Mouse (Mus musculus): ENCODE measurements around the gene Pigc.

Pigc gene

DNA sequence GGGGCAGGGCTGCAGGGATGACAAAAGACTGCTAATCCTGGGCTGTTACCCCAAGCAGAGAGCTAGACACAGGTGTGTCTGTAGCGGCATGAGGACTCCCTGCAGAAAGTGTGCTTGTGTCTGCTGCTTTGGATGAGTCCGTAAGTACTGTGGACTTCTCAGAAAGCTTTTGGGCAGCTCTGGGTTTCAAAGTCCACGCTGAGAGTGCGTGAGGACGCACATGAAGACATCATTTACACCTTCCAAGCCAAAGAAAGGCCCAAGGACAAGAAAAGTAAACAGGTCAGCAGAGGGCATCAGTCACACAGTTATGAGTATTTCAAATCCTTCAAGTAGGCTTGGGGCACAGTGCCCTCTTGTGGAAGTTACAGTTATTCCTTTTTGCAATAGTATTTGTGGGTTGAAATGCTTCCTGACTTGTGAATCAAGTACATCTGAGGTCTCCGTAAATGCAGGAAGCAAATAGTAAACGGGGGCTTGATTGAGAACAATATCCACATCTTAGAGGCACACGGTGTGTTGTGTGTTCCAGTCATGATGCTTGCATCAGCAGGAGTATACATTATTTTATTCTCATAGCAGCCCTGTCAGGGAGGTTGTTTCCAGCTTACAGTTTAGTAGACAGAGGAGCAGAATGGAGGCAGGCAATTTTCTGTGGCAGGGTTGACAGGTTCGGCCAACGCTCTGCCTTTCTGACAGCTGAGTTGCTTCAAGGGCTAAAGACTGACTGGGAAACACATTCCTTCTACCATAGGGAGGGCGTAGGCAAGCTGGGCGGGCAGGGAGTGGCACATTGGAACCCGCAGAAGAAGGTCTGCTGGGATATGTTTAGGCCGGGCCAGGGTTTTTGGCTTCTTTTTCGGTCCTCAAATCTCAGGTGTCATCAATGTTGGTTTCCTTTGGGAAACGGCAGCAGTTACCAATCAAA, 7.5 kb downstream of the Pigc start:
- DNase-seq (ENCODE audit: low spot score in 2 of 2) = peak; percentile 76 to 85

DNA sequence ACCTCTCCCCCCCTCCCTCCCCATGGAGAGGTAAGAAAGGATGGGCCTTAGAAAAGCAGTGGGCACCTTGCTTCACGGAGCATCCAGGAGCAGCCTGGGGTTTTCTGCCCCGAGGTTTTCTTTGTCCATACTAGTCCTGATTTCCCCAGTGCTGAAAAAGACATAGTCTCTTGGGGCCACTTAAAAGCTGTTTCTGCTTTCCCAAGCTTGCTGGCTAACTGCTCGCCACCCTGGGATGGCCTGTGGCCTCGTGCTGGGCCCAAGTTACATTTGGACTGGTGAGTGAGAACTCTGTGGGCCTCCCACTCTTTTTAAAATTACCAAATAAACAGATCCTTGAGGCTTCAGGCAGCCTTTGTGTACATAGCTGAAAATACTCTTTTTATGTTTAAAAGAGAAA, 8.3 kb downstream of the Pigc start:
- no peak for DNase-seq (ENCODE audit: low spot score in 2 of 2)

DNA sequence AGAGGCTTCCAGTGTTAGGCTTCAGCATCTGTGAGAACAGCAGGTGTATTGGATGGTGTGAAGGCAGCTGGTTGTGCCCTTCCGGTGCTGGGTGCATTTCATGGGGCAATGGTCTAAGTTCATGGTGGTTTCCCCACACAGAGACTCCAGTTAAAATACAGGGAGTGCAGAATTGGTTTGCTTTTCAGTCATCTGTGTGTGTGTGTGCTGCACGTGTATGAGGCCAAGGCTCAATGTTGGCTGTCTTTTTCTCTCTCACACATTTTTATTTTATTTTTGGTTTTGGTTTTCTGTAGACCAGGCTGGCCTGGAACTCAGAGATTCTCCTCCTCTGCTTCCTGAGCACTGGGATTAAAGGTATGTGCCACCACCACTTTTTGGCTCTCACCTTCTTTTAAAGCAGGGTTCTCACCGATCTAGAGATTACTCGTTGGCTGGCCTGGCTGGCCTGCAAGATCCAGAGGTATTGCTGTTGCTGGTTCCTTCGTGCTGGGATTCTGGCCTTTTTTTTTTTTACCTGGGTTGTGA, 9.3 kb downstream of the Pigc start:
- no peak for DNase-seq (ENCODE audit: low spot score in 2 of 2)

- no peak for DNase-seq (ENCODE audit: low spot score in 2 of 2)
These were observed 10.6 kb downstream of the Pigc start, which contains the start of gene 4930558K02Rik for GRCm38 (mm10) chr1:161979536-161979935. Gene 4930558K02Rik, minus strand, starts transcription at chr1:161979636.

- DNase-seq (ENCODE audit: low spot score in 2 of 2) = no peak
These were observed 11.1 kb downstream of the Pigc start for GRCm38 (mm10) chr1:161980046-161980445.

DNA sequence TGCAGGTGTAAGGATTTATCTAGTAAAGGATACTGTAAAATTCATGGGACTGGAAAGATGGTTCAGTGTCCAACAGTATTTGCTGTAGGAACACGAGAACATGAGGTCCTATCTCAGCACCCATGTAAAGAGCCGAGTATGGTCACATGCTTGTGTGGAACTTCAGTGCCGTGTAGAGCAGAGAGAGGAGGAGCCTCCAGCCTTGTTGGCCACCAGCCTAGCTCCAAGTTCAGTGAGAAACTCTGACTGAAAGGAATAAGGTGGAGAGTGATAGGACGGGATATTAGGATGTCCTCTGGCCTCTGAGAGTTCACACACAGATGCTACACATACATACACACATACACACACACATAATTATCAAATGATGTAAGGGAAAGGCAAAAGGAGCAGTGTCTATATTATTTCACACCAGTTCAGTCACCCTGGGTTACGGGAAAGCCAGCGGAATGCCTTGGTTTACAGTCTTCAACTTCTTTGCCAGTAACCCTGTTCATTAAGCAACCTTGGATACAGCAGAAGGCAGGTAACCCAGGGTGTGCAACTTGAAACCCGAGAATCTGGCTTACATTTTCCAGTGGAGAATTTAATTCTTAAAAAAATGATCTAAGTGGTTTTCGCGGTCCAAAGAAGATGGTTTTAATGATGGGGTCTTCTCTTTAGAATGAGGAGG, 11.8 kb downstream of the Pigc start:
- DNase-seq (ENCODE audit: low spot score in 2 of 2) = no peak

DNA sequence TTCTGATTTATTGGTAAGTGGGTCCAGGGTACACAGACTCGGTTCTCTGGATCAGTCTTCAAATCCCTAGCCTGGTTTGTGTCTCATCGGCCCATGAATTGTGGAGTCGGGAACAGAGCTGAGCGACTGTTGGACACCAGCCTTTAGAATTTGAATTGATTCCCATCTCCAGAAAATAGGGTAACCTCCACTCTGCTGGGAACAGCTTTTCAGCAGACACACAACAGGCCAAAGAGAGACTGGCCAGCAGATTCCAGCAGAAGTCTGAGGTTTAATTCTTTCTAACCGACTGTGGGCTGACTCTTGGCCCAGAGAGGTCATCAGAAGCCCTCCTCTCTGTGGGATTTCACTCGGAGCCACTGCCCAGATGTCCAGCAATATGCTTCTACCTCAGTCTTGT, 14.5 kb downstream of the Pigc start:
- DNase-seq (ENCODE audit: low spot score in 2 of 2) = no peak

- no peak for DNase-seq (ENCODE audit: low spot score in 2 of 2)
These were observed 15.1 kb downstream of the Pigc start for GRCm38 (mm10) chr1:161983979-161984566.

GRCm38 (mm10) chr1:161990684-161991578, 21.9 kb downstream of the Pigc start:
- no peak for DNase-seq (ENCODE audit: low spot score in 2 of 2)

GRCm38 (mm10) chr1:161991846-161992245, 22.9 kb downstream of the Pigc start:
- no peak for DNase-seq (ENCODE audit: low spot score in 2 of 2)

GRCm38 (mm10) chr1:161992389-161992788, 23.4 kb downstream of the Pigc start:
- no peak for DNase-seq (ENCODE audit: low spot score in 2 of 2)

DNA sequence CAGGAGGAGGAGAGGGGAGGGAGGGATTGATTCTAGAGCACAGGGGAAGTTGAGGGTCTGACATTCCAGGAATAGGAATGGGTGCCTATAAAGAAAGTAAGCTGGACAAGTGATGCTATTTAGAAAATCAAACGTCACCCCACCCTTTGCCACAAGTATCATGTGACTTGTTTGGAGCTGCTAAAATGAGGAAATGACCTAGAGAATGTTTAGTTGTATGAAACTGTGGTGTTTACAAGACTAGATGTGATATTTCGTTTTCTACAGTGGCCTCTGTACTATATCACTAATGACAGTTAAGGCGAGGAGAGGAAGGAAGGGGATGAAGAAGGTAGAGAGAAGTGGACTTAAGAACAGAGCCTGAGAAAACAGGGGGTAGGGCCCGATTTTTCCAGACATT, 29.8 kb downstream of the Pigc start:
- peak in 1 of 2 experiments; percentile 31 for DNase-seq (ENCODE audit: low spot score in 2 of 2)

DNA sequence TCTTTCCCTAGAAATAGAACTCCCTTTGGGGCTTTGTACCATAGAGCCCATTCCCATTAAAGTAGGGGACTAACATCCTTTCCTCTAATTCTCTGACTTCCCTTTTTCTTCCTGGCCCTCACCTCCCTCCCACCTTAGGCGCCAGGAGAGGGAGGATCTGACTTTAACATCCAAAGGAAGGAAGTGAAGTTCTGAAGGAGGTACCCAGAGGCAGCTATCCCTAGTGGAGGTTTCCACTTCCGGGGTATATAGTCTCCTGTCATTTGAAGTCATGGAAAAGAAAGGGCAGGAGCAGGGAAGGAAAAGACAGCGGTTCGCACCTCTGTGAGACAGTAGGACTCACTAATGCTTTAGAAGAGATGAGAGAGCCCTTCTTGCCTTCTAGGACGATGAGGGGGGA, 30.4 kb downstream of the Pigc start:
- no peak for DNase-seq (ENCODE audit: low spot score in 2 of 2)

DNA sequence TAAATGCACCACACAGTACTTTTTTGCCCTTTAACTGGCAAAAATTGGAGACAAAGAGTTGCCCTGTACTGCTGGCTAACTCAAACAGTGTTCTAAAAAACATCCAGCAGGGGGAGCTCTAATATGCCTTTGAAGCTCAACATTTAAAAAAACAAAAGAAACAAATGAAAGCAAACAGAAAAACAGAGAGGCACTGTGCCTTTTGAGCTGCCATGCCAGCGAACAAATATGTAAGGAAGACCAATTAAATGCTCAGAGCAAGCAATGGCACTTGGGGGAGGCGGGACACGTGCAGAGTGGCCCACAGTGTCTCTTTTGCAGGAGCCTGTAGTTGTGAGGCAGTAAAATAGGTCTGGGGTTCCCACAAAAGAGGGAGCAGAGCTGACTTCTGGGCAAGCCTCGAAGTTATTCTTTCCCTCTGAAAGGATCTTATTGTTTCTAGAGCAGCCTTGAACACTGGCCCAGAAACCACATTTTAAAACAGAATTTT, 30.9 kb downstream of the Pigc start:
- DNase-seq (ENCODE audit: low spot score in 2 of 2) = peak; percentile 24 to 46

DNA sequence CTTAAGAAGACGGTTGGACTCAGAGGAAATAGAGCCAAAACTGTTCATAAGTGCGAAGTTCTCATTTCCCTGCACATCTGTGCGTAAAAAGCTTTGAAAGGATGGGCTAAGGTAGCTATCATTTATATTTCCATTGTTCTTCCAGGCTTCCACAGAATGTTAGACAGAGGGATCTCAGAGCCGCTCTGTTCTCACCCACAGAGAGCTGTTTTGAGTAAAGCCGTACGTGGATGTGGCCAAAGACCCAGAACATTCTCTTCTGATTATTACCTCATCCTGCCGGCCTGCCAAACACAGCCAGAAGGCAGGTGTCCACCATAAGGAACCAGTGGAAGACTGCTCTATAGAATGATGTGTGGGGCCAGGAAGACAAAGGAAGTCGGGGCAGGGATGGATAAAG, 32.3 kb downstream of the Pigc start:
- DNase-seq (ENCODE audit: low spot score in 2 of 2) = no peak

DNA sequence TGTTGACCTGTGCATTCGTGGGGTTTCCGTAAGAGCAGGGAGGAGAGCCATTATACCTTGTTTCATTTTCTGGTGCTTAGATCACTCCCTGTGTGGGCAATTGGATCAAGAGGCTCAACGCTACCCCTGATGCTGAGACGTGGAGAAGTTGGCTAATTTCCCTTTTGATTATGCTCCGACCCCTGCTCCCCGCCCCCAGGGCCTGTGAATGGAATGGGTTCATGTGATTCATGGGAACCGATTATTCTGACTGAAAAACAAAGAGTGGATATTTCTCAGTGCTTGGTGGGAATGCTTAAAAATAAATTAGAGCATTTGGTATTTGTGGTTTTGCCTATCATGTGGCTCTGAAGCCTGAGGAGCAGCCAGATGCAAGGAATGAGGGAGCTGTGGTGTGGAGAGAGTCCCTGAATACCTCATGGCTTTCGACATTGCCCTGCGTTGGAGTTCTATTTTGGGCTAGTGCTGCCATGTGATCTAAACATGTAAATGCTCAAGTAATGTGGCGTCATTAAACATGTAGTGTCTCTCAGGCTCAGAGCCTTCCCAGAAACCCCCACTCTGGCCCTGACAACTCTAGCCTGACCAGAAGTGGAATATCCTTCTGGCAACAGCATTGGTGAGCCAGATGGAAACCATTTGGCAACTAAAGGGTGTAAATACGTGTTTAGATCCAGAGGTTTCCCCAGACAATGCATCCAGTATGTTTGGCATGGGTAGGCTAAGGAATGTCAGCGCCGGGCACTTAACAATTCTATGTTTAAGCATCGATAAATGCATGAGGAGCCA, 34.9 kb downstream of the Pigc start:
- no peak for DNase-seq (ENCODE audit: low spot score in 2 of 2)

GRCm38 (mm10) chr1:162004518-162004780, 35.5 kb downstream of the Pigc start:
- DNase-seq (ENCODE audit: low spot score in 2 of 2) = no peak

- DNase-seq (ENCODE audit: low spot score in 2 of 2) = peak; percentile 14 to 25
These were observed 36.1 kb downstream of the Pigc start for GRCm38 (mm10) chr1:162004821-162005770.

DNA sequence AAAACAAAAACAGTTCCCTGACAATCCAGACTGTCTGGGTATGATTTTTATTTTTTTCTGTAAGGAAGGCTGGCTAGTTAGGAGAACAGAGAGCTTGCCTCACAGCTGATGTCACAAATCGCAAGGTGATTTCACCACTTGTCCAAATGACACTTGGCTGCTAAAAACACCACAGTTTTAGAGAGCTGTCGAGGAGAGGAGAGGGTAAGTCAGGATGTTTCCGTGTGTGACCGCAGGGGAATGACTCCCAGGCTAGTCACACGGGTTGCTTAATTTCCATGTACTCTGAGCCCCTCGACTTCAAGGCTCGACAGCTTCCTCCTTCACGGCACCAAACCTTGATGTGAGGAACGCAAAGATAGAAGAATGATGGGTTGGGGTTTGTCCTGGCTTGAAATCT, 37.1 kb downstream of the Pigc start:
- DNase-seq (ENCODE audit: low spot score in 2 of 2) = no peak

Data from spleen, postnatal 36 days (tissue).